Mouse (Mus musculus): Measurements from ENCODE around the gene Anapc13.

DNA sequence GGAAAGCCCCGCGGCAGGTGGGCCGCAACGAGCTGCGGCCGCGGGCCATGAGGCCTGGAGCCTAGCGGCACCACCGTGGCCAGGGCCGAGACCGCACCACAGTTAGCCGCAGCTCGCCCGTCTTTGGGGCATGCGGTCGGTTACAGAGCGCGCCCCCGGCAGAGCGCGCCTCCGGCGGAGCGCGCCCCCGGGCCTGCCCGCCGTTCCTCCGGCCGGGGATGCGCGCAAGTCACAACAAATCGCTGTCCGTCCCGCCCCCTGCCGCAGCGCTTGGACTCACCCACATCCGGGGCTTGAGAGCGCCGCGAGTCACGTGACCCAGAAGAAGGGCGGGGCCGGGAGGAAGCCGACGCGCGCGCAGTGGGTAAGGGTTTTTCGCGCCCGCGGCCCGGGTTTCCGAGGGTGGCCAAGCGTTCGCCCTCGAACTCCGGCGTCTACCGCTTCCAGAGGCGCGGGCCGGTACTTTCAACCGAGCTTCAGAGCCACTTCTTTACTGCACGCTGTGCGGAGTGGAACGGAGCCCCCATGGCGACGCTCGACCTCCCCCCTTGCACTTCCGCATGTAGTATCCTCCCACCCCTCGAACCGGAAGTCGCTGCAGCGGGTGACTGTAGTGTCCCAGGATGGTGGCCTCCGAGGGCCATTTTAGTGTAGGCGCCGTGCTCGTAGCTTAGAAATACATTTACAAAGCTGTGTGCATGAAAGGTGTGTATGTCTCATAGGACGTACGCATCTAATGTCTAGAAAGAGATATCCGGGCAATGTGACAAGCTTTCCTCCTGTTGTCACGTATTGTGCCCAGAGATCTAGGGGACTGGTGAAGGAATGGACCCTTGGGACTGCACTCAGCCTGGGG lies at the start of gene Anapc13, which contains the start of gene Cep63:
- peak; percentile 45 for TF ChIP-seq POLR2A (IDR thresholded peaks at IDR 0.05; ENCODE audit: extremely low read depth, insufficient read depth, low read length)
- TF ChIP-seq CTCF (IDR thresholded peaks at IDR 0.05; ENCODE audit: extremely low read depth, insufficient read depth, low read length) = no peak

All from cortical plate, adult 2 months (tissue).